Mouse (Mus musculus): Measurements from ENCODE around the gene Enpp7. TPM values are rescaled to one million over a fixed set of nuclear protein-coding genes. Genes with fewer than 3 reads are reported as not detected.

Enpp7 gene
- polyA plus RNA-seq (2015; fragmentation: Nextera tagmentation; extraction: Ambion mirVana): not detected in 2 replicates

DNA sequence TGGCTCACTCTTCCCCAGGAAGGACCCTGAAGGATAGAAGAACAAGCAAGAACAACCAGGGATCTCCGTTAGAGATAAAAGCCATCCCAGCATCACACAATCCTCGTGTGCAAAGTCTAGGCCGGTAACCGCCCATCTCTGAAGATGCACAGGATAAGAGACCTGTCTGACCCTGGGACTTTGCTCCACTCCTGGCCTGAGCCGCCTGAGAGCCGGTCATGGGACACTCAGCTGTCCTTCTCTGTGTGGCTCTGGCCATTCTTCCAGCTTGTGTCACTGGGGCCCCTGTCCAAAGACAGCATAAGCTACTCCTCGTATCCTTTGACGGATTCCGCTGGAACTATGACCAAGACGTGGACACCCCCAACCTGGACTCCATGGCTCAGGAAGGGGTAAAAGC is at the start of gene Enpp7:
Enpp7 (plus strand) TSS at position 190 of the 400 bp plus-strand sequence.

DNA sequence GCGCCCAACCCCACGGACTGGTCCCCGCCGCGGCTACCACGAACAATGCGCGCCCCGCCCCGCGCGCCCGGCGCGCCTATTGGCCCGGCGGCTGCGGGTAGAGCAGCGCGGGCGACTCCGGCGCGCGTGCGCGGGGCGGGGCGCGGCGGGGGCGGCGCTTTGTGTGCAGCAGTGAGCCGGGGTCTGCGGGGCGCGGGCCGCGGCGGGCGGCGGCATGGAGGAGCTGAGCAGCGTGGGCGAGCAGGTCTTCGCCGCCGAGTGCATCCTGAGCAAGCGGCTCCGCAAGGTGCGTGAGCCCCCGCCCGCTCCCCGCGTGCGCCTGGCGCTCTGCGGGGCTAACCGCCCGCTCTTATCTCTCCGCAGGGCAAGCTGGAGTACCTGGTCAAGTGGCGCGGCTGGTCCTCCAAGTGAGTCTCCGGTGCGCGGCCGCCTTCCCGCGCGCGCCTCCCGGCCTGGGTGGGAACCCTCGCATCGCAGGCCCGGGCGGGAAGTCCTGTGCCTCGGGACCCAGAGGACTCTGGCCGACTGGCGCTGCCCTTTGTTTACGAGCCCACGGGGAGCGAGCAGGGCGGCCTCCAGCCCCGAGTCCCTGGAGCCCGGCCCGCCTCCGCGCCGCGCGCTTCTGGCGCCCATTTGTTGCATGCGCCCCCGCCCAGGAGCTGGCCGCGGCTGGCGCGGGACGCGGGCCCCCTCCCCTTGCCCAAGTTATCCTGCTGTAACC is 35.1 kb downstream of the Enpp7 start, which contains the start of gene Cbx2:
Cbx2 (plus strand) TSS at position 68 of the 721 bp plus-strand sequence.

DNA sequence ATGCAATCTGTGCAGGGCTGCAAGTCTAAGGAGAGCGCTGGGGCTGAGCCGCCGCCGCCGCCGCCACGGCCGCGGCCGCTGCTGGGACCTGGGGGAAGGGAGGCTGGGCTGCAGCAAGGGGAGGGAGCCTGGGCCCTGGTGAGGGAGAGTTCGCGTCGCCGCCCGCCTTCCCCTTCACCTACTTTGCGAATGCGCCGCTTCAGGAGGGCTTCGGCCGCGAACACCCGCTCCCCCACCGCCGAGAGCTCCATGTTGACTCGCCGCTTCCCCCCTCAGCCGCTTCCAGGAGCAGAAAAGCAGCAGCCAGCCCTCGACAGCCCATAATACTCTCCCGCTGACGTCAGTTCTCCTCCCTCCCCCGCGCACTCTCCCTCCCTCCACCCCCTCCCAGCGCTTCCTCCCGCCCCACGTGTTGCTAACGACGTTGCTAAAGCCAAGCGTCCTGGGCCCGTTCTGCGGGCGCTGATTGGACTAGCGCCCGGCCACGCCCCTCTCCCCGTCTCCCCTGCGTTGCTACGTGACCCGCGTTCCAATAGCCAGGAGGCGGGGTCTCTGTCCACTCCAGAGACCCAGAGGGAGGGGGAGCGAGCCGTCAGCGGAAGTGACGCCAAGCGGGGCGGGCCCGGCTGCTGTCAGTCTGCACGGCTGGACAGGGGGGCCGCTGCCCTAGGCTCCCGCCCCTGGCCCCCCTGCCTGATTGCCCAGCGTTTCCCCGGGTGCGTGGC is 52.8 kb downstream of the Enpp7 start, which contains the start of gene Cbx8:
Cbx8 (minus strand) TSS at position 370 of the 725 bp plus-strand sequence.

Other genes with a start within 250 kb of the Enpp7 start
- 0.35 and 0.60 TPM in 2 replicates for gene Rbfox3, start 76.6 kb upstream of the Enpp7 start, polyA plus RNA-seq (2015; fragmentation: Nextera tagmentation; extraction: Ambion mirVana)
- 3.4 and 3.8 TPM in 2 replicates for gene Cbx2, start 34.8 kb downstream of the Enpp7 start, polyA plus RNA-seq (2015; fragmentation: Nextera tagmentation; extraction: Ambion mirVana)
- gene Cbx8, start 52.8 kb downstream of the Enpp7 start, polyA plus RNA-seq (2015; fragmentation: Nextera tagmentation; extraction: Ambion mirVana): 3.1 and 5.7 TPM in 2 replicates
- gene Cbx4, start 98.0 kb downstream of the Enpp7 start, polyA plus RNA-seq (2015; fragmentation: Nextera tagmentation; extraction: Ambion mirVana): 3.2 and 6.5 TPM in 2 replicates
- 4.0 and 4.3 TPM in 2 replicates for gene Tbc1d16, start 240.3 kb downstream of the Enpp7 start, polyA plus RNA-seq (2015; fragmentation: Nextera tagmentation; extraction: Ambion mirVana)
- 0.37 and 0.67 TPM in 2 replicates for gene Ccdc40, start 240.4 kb downstream of the Enpp7 start, polyA plus RNA-seq (2015; fragmentation: Nextera tagmentation; extraction: Ambion mirVana)

Measured in skeletal muscle tissue, postnatal 0 days (tissue).